Mouse (Mus musculus) ES-E14 (cell line): ENCODE results near the gene Hddc3.

Experiments
- CHD2 ChIP-seq: IDR thresholded peaks from 2 replicates; pipeline ENCODE4 v1.6.1; 2014; ENCODE audit warnings: mild to moderate bottlenecking, low read depth, low read length, inconsistent platforms
- HCFC1 ChIP-seq: IDR thresholded peaks from 2 replicates; pipeline ENCODE4 v1.6.1; 2012; ENCODE audit warnings: low read length, inconsistent platforms, borderline replicate concordance; ENCODE audit not compliant: insufficient read depth
- MAFK ChIP-seq: IDR thresholded peaks from 2 replicates; pipeline ENCODE4 v1.6.1; 2014; ENCODE audit warnings: mild to moderate bottlenecking, low read depth, low read length, inconsistent platforms; ENCODE audit not compliant: insufficient read depth
- ZC3H11A ChIP-seq: IDR thresholded peaks from 2 replicates; pipeline ENCODE4 v1.6.1; 2012; ENCODE audit warnings: low read depth, mild to moderate bottlenecking, inconsistent platforms, low read length, borderline replicate concordance
- ZNF384 ChIP-seq: IDR thresholded peaks from 2 replicates; pipeline ENCODE4 v1.6.1; 2012; ENCODE audit warnings: low read depth, low read length, inconsistent platforms

DNA sequence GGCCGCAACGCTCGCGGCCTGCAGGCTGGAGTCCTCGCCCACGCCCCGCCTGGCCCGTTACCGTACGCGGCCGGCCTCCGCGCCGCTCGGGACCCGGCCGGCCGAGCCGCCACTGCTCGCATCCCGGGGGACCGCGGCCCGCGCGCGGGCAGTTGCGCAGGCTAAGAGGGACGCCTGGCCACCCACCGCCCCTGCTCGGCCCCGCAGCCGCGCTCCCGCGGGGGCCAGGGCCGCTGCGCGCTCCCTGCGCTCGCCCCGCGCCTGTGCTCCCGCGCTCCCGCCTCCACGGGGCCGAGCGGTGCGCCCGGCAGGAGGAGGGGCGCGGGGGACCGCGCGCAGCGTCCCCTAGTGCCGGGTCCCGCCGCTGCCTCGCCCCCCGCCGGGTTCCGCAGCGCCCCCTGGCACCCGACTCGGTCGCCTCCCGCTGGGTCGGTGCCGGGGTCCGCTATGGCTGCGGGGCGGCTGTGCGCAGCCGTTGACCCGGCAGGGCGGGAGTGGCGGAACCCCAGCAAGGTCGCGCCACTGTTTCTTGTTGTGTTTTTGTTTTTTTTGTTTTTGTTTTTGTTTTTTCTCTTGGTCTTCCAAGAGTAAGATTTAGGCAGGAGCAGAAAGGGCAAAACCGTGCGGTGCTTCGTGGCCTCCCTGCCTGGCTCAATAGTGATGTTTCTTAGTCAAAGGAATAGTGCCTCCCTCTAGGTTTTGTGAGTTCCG lies 28.3 kb downstream of the Hddc3 start, which contains the start of gene Man2a2:
- TF ChIP-seq HCFC1 (no peak), CHD2 (no peak), MAFK (no peak), ZC3H11A (no peak), ZNF384 (0 out of 2 replicates have a peak, but pooled peaks have one; percentile 9)
